Mouse (Mus musculus): Measurements from ENCODE around the gene Rab11b. TPM values are rescaled to one million over a fixed set of nuclear protein-coding genes. Genes with fewer than 3 reads are reported as not detected.
A peak's percentile ranks its signal among the peaks of the same experiment; 100 is the strongest.

Rab11b gene
- 100 to 1,000 TPM; 202 to 251 TPM for total RNA-seq (2021)
- long read RNA-seq, experiment 1, full-length matches to known transcripts: 269 of 287 reads
- long read RNA-seq, experiment 1, partial matches to known transcripts: 15 of 287 reads
- long read RNA-seq, experiment 1, other reads (novel, unspliced or antisense): 3 of 287 reads
- long read RNA-seq, experiment 2, full-length matches to known transcripts: 79 of 93 reads
- long read RNA-seq, experiment 2, partial matches to known transcripts: 3 of 93 reads
- long read RNA-seq, experiment 2, other reads (novel, unspliced or antisense): 11 of 93 reads

- DNase-seq: peak; percentile 100
These were observed at the start of gene Rab11b for GRCm38 (mm10) chr17:33760255-33761165. Rab11b (minus strand) TSS chr17:33760530.

DNA sequence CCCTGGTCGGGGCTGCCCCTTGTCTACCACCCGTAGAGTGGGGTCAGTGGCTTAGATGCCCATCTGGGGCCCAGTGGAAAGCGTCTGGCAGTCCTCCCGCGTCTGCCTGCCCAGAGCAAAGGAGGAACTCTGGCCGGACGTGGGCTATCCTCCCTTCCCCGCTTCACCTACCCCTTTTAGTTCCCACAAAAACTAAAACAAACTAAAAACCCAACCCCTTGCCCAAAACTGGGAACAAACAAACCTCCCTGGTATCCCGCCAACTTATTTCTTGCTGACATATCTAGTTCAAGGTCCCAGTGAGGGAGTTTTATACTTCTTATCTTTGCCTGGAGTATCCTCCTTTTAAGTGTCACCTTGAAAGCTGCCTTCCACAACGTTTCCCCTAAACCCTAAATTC, 47.9 kb upstream of the Rab11b start:
- no peak for DNase-seq

- DNase-seq: no peak
These were observed 47.0 kb upstream of the Rab11b start for GRCm38 (mm10) chr17:33807181-33807888.

GRCm38 (mm10) chr17:33804745-33805144, 44.4 kb upstream of the Rab11b start:
- no peak for DNase-seq

DNA sequence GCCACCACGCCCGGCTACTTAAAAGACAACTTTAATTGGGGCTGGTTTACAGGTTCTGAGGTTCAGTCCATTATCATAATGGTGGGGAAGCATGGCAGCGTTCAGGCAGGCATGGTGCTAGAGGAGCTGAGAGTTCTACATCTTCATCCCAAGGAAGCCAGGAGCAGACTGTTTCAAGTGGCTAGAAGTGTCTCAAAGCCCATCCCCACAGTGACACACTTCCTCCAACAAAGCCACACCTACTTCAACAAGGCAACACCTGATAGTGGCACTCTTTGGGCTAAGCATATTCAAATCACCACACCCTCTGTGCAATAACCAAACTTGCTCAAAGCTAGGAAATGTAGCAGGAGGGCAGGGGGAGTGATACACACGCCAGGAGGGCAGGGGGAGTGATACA, 43.9 kb upstream of the Rab11b start:
- no peak for DNase-seq

- DNase-seq: no peak
These were observed 41.9 kb upstream of the Rab11b start for GRCm38 (mm10) chr17:33802221-33802620.

DNA sequence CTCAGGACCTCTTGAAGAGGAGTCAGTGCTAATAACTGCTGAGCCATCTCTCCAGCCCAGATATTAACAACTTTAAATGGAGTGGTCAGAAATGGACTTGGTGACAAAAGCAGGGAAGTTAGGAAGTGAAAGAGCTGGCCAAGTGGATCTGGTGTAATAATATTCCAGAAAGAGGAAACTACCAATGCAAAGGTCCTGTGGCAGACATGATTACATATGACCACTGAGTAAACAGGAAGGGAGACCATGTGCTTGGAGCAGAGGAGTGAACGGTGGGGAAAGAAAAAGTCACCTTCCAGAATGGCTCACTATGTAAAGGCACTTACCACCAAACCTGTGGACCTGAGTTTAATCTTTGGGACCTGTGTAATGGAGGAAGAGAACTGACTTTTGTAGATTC, 38.9 kb upstream of the Rab11b start:
- DNase-seq: no peak

- DNase-seq: peak; percentile 50 to 54
These were observed 38.0 kb upstream of the Rab11b start for GRCm38 (mm10) chr17:33798306-33798705.

- peak; percentile 23 to 55 for DNase-seq
These were observed 28.4 kb upstream of the Rab11b start for GRCm38 (mm10) chr17:33788732-33789131.

GRCm38 (mm10) chr17:33786375-33786774, 26.0 kb upstream of the Rab11b start:
- no peak for DNase-seq

GRCm38 (mm10) chr17:33784939-33785338, 24.6 kb upstream of the Rab11b start:
- DNase-seq: no peak

DNA sequence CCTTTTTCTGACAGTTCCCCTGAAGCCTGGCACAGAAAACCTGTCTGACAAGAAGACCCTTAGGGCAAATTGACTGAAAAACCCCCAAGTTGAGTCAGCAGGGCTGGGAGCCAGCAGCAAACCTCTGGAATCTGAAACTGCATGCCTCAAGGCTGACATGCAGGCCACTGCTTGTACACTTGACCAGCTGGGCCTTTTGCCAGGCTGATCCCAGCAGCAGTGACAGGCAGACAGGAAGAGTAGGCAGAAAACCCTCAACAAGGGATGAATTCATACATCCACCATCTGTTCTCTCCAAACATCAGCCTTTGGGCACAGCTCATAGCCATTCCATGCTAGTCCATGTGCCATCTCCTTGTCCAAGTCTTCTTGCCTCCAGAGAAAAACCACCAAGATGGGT, 23.1 kb upstream of the Rab11b start:
- DNase-seq: peak; percentile 88 to 92

DNA sequence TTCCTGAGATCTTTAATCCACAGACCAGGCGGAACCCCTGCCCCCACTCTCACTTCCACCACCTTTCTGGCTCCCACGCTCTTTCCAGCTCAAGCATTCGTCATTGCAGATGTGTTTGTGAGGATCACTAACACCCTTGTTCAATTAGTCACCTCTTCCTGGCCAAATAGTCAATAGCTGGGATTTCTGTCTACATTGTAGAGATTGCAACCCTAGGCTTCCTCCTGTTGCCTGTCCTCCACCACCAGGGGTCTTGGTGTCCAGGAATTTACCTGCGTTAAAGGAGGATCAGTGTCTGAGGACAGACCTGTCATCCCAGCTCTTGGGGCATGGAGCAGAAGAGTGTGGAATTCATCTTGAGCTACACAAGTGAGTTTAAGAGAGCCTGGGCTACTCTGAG, 21.7 kb upstream of the Rab11b start:
- DNase-seq: no peak

GRCm38 (mm10) chr17:33781124-33781977, 21.0 kb upstream of the Rab11b start, which contains the start of gene Angptl4:
Angptl4 (minus strand) TSS chr17:33781830.
- DNase-seq: peak; percentile 86 to 91

DNA sequence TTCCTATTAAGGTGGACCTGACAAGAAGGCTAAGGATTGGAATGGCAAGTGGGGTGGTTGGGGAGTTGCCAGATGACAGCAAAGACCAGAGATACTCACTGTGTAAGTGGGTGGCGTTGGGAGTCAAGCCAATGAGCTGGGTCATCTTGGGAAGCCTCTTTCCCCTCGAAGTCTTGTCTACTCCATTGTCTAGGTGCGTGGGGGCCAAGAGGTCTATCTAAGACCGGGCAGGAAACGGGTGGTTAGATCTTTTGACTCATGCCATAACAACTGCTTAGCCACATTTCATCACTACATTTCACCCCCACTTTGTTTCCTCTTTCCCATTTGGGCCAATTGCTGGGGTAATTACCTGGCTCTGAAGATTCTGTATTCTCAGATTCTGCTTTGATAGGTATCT, 20.1 kb upstream of the Rab11b start:
- DNase-seq: peak in 1 of 2 experiments; percentile 71

DNA sequence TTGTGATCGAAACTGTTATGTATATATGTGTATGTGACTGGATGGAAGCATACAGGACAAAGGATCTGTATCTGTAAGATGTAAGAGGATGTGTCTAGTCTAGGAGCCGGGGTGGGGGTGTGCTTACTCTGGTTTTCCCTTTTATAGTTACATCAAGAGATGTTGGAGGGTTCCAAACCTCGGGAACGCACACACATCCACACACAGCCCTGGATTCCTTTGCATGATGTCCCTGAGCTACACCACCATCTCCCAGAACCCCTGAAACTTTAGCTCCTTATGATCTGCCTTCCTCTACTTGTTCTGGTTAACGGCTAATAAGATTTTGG, 19.6 kb upstream of the Rab11b start:
- DNase-seq: peak in 1 of 2 experiments; percentile 47

- peak; percentile 99 for DNase-seq
These were observed 19.1 kb upstream of the Rab11b start for GRCm38 (mm10) chr17:33779271-33779966.

DNA sequence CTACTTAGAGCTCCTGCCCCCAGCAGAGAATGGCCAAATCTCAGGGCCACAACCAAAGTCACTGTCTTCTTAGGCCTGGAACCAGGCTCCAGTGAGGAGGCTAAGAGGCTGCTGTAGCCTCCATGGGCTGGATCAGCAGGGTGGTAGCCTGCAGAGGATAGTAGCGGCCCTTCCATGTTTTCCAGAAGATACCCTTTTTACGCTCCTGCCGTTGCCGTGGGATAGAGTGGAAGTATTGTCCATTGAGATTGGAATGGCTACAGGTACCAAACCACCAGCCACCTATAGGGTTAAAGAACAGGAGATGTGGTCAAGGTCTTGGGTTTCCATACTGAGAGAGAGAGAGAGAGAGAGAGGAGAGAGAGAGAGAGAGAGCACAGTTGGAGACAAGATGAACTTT, 15.0 kb upstream of the Rab11b start:
- DNase-seq: no peak

GRCm38 (mm10) chr17:33774573-33775155, 14.3 kb upstream of the Rab11b start:
- no peak for DNase-seq

DNA sequence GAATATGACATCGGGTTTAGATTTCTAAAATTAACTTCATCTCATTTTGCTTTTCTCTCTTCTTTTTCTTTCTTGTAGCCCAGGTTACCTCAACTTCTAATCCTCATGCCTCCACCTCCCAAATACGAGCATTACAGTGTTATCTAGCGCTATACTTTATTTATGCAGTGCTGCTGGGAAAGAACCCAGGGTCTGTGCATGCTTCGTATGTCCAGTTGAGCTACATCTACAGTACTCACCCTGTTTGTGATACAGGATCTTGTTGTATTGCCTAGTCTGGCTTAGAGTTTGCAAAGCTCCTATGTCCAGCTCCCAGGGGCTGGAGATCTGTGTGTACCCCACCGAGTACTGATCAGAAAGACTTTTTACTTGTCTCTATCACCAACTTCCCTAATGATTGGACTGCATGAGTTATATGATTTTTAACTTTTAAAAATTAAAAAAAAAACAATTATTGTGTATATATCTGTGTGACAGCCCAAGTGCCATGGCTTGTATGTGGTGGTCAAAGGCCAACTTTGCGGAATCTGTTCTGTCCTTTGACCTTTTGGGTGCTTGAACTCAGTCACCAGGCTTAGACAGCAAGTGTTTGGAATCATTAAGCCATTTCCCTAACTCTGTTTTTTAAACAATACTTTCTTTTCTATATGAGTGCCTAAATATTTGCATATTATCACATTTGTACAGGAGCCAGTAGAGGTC, 13.7 kb upstream of the Rab11b start:
- no peak for DNase-seq
